Mouse (Mus musculus): ENCODE data around the gene Rad51b. TPM values are rescaled to one million over a fixed set of nuclear protein-coding genes. Genes with fewer than 3 reads are reported as not detected.

The Rad51b gene
- polyA plus RNA-seq, 1 experiment from 2014 or later = 8.9 TPM

DNA sequence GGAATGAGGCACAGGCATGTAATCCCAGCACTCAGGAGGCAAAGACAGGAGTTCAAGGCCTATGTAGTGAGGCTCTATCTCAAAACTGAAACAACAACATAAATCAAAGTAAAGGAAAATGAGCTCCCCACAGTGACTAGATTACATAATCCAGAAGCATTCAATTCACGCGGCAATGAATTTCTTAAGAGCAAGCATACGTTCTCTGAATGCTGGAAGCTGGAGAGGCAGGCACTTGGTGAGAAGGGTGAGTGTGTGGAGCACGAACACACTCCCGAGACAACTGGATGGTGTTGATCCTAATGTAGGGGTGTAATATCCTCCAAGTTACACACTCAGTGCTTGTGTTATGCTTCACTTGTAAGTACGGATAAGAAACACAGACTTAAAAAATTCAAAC is 120.3 kb downstream of the Rad51b start:
- H3K36me3 ChIP-seq (ENCODE audit: insufficient read depth, low read length) = no peaks in the 10 kb centered on the region
- H3K4me1 ChIP-seq (ENCODE audit: insufficient read depth, low read length) = peaks cover 5% of the 10 kb centered on the region; the same call in 1 of the 2 replicates
- ATAC-seq (ENCODE audit: low FRiP score, low TSS enrichment) = no peak
- no peak overlapping the region for H3K9ac ChIP-seq (replicated peaks; ENCODE audit: low read length)
- H3K9me3 ChIP-seq (ENCODE audit: low read length) = no peaks in the 10 kb centered on the region
- H3K27ac ChIP-seq (ENCODE audit: low read length) = no peak overlapping the region
- no peak overlapping the region for H3K4me3 ChIP-seq (ENCODE audit: low read length)
- no peak overlapping the region for H3K4me2 ChIP-seq (replicated peaks; ENCODE audit: low read depth, low read length)
- WGBS = 85% methylated on average over 6 of the region's 6 CpGs
- no peaks in the 10 kb centered on the region for H3K27me3 ChIP-seq (ENCODE audit: insufficient read depth, low read length)

DNA sequence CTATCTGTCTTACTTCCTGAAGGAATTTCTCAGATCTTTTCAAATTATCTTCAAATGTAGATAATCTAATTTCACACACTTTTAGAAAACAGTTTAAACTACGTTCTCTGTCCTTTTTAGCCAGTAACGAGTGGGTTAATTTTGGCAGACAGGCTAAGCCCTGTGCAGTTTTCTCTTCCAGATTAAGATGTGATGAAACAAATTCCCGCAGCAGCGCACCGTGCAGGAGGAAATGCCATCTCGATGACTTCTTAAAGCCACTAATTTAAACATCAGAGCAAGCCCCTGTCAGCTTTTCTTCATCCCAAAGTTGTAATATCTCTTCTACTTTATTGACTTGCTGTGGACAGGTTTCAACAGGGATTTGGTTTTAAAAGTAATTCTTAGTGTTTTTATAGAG is 123.5 kb downstream of the Rad51b start:
- H3K4me2 ChIP-seq (replicated peaks; ENCODE audit: low read depth, low read length) = no peak overlapping the region
- H3K27me3 ChIP-seq (ENCODE audit: insufficient read depth, low read length) = no peaks in the 10 kb centered on the region
- no peak overlapping the region for H3K4me3 ChIP-seq (ENCODE audit: low read length)
- no peak overlapping the region for H3K27ac ChIP-seq (ENCODE audit: low read length)
- H3K4me1 ChIP-seq (ENCODE audit: insufficient read depth, low read length) = no peaks in the 10 kb centered on the region
- ATAC-seq (ENCODE audit: low FRiP score, low TSS enrichment) = no peak
- H3K36me3 ChIP-seq (ENCODE audit: insufficient read depth, low read length) = no peaks in the 10 kb centered on the region
- no peak overlapping the region for H3K9ac ChIP-seq (replicated peaks; ENCODE audit: low read length)
- H3K9me3 ChIP-seq (ENCODE audit: low read length) = no peaks in the 10 kb centered on the region
- WGBS = 37% methylated on average over 6 of the region's 6 CpGs

DNA sequence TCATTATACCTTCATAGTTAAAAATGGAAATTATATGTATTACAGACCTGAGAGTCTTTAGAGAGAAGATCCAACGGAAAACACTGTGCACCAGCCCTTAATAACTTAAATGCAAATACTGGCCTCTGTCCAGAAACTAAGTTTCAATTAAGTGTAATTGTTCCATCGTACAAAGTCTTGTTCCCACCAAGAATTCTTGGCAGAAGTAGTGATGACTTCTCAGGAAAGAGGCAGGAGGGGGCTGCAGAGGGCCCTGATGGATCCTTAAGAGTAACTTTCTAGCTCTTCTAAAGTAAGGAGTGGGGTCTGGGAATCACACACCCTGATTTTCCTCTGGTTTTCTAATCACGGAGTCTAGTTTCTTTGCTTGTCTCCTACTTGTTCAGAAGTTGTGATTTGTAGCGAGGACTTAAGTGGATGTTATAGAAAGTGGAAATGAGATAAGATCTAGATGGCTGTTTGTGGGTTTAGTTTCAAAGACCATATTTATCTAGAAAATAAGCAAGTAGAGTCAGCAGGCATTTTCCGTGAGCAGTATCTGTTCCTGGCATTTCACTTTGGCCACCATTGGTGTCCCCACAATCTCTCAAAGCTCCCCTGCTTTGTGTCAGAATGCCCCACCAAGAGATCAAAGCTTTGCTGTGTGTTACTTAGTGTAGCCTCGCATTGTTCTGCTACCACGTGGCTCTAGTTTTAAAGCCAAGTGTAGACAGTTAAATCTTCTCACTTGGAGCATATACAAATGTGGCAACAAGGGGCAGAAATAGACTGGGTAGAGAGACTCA is 132.6 kb downstream of the Rad51b start:
- Histone ChIP-seq H3K4me1 (ENCODE audit: insufficient read depth, low read length) (peaks cover 12% of the 10 kb centered on the region), H3K4me3 (ENCODE audit: low read length) (no peak overlapping the region), H3K36me3 (ENCODE audit: insufficient read depth, low read length) (no peaks in the 10 kb centered on the region), H3K27ac (ENCODE audit: low read length) (peak overlapping the region; percentile 28; the same call in 1 of the 2 replicates), H3K9ac (replicated peaks; ENCODE audit: low read length) (peak overlapping the region; percentile 29; the same call in 1 of the 2 replicates), H3K4me2 (replicated peaks; ENCODE audit: low read depth, low read length) (no peak overlapping the region), H3K9me3 (ENCODE audit: low read length) (no peaks in the 10 kb centered on the region), H3K27me3 (ENCODE audit: insufficient read depth, low read length) (no peaks in the 10 kb centered on the region)
- 48% methylated on average over 7 of the region's 7 CpGs for WGBS
- no peak for ATAC-seq (ENCODE audit: low FRiP score, low TSS enrichment)

DNA sequence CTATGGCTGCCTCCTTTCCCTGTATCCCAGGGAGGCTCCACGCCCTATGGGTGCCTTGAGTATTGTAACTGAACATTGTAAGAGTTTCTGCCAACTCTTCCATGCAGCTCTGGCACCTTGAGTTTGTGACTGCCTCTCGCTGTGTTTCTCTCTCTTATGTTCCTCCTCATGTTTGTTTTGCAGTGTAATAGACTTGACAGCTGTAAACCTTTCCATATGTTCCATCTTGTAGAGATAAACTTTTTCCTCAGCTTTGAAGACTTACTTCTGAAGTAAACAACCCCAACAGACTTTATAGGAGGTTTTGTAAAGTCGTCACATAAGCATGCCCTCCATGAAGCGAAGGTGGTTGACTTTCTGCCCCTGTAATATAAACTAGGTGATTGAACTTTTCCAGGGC is 134.1 kb downstream of the Rad51b start:
- Histone ChIP-seq H3K27ac (ENCODE audit: low read length) (peak overlapping the region; percentile 46; the same call in 1 of the 2 replicates), H3K27me3 (ENCODE audit: insufficient read depth, low read length) (no peaks in the 10 kb centered on the region), H3K4me1 (ENCODE audit: insufficient read depth, low read length) (peaks cover 12% of the 10 kb centered on the region), H3K4me3 (ENCODE audit: low read length) (no peak overlapping the region), H3K4me2 (replicated peaks; ENCODE audit: low read depth, low read length) (no peak overlapping the region), H3K36me3 (ENCODE audit: insufficient read depth, low read length) (no peaks in the 10 kb centered on the region), H3K9me3 (ENCODE audit: low read length) (no peaks in the 10 kb centered on the region), H3K9ac (replicated peaks; ENCODE audit: low read length) (no peak overlapping the region)
- no peak for ATAC-seq (ENCODE audit: low FRiP score, low TSS enrichment)
- WGBS = 55% methylated on average over 4 of the region's 4 CpGs

DNA sequence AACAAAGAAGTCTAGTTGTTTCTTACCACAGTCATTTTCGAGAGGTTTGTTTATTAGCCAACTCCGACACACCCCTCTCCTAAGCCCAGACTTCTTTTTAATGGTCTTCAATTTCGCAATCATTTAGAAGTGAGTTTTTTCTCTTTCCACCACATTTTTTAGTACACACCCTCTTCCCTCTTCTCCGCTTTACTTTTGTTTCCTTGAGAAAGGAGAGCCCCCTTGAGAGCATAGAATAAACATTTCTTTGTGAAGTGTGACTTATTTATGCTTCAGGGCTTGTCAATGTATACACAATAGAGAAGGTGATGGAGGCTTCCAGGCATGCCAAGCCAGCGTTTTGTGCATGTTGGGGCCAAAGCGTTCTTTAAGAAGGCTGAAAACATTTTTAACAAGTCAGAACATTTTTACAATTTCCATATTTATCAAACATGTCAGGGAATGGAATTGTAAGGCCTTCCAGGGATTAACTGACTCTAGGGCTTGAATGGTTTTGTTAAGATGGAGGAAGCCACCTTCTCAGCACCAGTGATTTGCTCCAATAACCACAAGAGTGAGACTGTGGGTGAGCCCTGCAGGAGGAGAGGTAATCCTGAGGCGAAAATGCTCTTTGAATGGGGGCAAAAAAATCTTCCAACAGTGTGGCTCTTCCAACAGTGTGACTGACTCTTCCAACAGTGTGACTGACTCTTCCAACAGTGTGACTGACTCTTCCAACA is 136.8 kb downstream of the Rad51b start:
- Histone ChIP-seq H3K27ac (ENCODE audit: low read length) (peak overlapping the region; percentile 1; the same call in 1 of the 2 replicates), H3K4me1 (ENCODE audit: insufficient read depth, low read length) (peaks cover 12% of the 10 kb centered on the region), H3K4me3 (ENCODE audit: low read length) (no peak overlapping the region), H3K27me3 (ENCODE audit: insufficient read depth, low read length) (no peaks in the 10 kb centered on the region), H3K9ac (replicated peaks; ENCODE audit: low read length) (no peak overlapping the region), H3K36me3 (ENCODE audit: insufficient read depth, low read length) (no peaks in the 10 kb centered on the region), H3K9me3 (ENCODE audit: low read length) (no peaks in the 10 kb centered on the region), H3K4me2 (replicated peaks; ENCODE audit: low read depth, low read length) (no peak overlapping the region)
- WGBS = 44% methylated on average over 7 of the region's 7 CpGs
- no peak for ATAC-seq (ENCODE audit: low FRiP score, low TSS enrichment)

DNA sequence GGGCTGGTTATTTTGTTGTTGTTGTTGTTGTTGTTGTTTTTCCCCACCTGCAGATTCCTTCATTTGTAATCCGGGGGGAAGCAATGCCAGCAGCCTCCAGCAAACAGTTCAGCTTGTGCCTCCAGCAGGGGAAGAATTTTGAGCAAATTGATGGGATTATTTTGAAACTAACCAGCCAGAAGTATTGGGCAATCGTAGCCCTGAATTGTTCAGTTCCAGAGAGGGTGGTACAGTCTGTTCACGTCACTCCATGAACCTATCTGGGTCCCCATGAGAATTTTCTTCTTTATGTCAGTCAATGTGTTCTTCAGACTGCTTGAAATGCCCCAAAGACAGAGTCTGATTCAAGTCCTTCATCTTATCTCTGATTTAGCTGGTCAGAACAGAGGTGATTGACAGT is 138.4 kb downstream of the Rad51b start:
- Histone ChIP-seq H3K27ac (ENCODE audit: low read length) (no peak overlapping the region), H3K9me3 (ENCODE audit: low read length) (no peaks in the 10 kb centered on the region)
- WGBS = 87% methylated on average over 3 of the region's 3 CpGs

DNA sequence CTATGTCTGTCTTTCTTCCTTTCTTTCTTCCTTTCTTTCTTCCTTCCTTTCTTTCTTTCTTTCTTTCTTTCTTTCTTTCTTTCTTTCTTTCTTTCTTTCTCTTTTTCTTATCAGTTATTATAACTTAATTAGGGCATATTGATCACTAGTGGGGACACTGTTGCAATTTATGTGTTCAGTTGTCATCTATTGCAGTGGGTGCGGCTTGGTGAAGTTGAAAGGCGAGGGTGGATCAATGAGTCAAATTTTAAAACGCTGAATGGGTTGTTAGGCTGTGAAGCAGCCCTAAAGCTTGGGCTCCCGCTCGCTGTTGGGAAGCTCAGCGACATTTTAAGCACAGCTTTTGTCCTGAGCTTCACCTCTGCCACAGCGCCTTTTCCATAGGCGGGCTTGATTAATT is 139.0 kb downstream of the Rad51b start:
- Histone ChIP-seq H3K27ac (ENCODE audit: low read length) (no peak overlapping the region), H3K9me3 (ENCODE audit: low read length) (no peaks in the 10 kb centered on the region), H3K9ac (replicated peaks; ENCODE audit: low read length) (no peak overlapping the region), H3K27me3 (ENCODE audit: insufficient read depth, low read length) (no peaks in the 10 kb centered on the region), H3K4me2 (replicated peaks; ENCODE audit: low read depth, low read length) (no peak overlapping the region), H3K4me1 (ENCODE audit: insufficient read depth, low read length) (peaks cover 12% of the 10 kb centered on the region), H3K4me3 (ENCODE audit: low read length) (no peak overlapping the region), H3K36me3 (ENCODE audit: insufficient read depth, low read length) (no peaks in the 10 kb centered on the region)
- ATAC-seq (ENCODE audit: low FRiP score, low TSS enrichment) = no peak
- WGBS = 77% methylated on average over 8 of the region's 8 CpGs

More for the DNA sequence above, 138.4 kb downstream of the Rad51b start:
- Histone ChIP-seq H3K36me3 (ENCODE audit: insufficient read depth, low read length) (no peaks in the 10 kb centered on the region), H3K4me2 (replicated peaks; ENCODE audit: low read depth, low read length) (no peak overlapping the region), H3K4me3 (ENCODE audit: low read length) (no peak overlapping the region), H3K27me3 (ENCODE audit: insufficient read depth, low read length) (no peaks in the 10 kb centered on the region), H3K9ac (replicated peaks; ENCODE audit: low read length) (no peak overlapping the region), H3K4me1 (ENCODE audit: insufficient read depth, low read length) (peaks cover 12% of the 10 kb centered on the region)
- ATAC-seq (ENCODE audit: low FRiP score, low TSS enrichment) = no peak

DNA sequence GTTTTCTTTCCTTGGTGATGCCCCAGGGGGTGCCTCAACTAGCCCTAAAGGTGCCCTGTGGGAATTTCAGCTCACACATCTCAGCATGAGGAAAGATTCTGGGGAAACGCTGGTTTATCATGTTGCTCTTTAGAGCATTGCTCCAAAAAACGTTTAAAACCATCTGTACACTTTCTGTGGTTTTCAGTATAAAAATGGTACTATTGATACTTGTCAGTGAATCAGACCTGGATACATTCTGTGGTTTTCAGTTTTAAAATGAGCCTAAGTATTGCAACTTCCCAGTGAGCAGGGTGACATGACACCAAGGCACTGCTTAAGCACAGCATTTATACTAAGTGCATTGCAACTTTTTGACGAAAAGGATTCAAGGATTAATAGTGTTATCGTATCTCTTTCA is 139.8 kb downstream of the Rad51b start:
- no peak for ATAC-seq (ENCODE audit: low FRiP score, low TSS enrichment)
- H3K36me3 ChIP-seq (ENCODE audit: insufficient read depth, low read length) = no peaks in the 10 kb centered on the region
- H3K9ac ChIP-seq (replicated peaks; ENCODE audit: low read length) = no peak overlapping the region
- H3K27me3 ChIP-seq (ENCODE audit: insufficient read depth, low read length) = no peaks in the 10 kb centered on the region
- no peak overlapping the region for H3K4me2 ChIP-seq (replicated peaks; ENCODE audit: low read depth, low read length)
- no peak overlapping the region for H3K27ac ChIP-seq (ENCODE audit: low read length)
- no peak overlapping the region for H3K4me3 ChIP-seq (ENCODE audit: low read length)
- 69% methylated on average over 4 of the region's 4 CpGs for WGBS
- peaks cover 12% of the 10 kb centered on the region for H3K4me1 ChIP-seq (ENCODE audit: insufficient read depth, low read length)
- H3K9me3 ChIP-seq (ENCODE audit: low read length) = no peaks in the 10 kb centered on the region

DNA sequence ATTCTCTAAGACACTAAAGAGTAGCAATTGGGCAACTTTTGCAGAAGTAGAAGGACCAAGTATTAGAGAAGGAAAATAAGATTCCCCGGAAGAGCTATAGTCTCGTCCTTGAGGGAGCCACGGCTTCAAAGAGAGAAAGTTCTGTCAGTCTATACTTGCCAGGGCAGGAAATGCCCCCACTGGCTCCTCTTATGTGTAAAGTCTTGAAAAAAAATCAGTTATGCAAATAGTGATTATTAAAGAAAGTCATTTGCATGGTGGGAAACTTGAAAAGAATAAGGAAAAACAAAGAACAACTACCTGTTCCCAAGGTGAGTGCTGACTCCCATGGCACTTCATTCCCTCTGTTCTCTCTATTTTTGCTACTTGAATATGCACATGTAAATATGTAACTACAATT is 140.5 kb downstream of the Rad51b start:
- WGBS = 74% methylated on average over 3 of the region's 3 CpGs
- H3K27me3 ChIP-seq (ENCODE audit: insufficient read depth, low read length) = no peaks in the 10 kb centered on the region
- ATAC-seq (ENCODE audit: low FRiP score, low TSS enrichment) = no peak
- no peaks in the 10 kb centered on the region for H3K36me3 ChIP-seq (ENCODE audit: insufficient read depth, low read length)
- H3K9ac ChIP-seq (replicated peaks; ENCODE audit: low read length) = no peak overlapping the region
- H3K27ac ChIP-seq (ENCODE audit: low read length) = no peak overlapping the region
- peaks cover 12% of the 10 kb centered on the region for H3K4me1 ChIP-seq (ENCODE audit: insufficient read depth, low read length)
- H3K4me2 ChIP-seq (replicated peaks; ENCODE audit: low read depth, low read length) = no peak overlapping the region
- H3K9me3 ChIP-seq (ENCODE audit: low read length) = no peaks in the 10 kb centered on the region
- no peak overlapping the region for H3K4me3 ChIP-seq (ENCODE audit: low read length)

DNA sequence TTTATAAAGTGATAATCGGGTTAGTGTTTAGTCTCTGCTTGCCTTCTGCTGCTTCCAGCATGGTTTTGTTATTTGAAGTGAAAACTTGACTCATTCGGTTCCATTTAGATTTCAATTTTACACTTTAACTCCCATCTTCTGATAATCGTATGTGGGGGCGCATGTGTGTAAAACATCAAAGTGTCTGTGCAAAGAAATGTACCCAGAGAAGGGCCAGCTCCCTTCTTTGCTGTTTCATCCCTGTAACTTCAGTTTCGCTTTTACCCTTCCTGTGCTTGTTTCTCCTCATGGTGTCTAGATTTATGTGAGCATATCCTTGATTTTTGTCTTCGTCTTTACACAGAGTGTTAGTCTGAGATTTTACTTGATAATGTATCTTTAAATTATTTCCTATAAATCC is 142.9 kb downstream of the Rad51b start:
- WGBS = 75% methylated on average over 6 of the region's 6 CpGs
- H3K27me3 ChIP-seq (ENCODE audit: insufficient read depth, low read length) = no peaks in the 10 kb centered on the region
- no peak overlapping the region for H3K9ac ChIP-seq (replicated peaks; ENCODE audit: low read length)
- H3K9me3 ChIP-seq (ENCODE audit: low read length) = no peaks in the 10 kb centered on the region
- H3K4me3 ChIP-seq (ENCODE audit: low read length) = no peak overlapping the region
- H3K4me1 ChIP-seq (ENCODE audit: insufficient read depth, low read length) = 0 out of 2 replicates have a peak, but pooled peaks cover 4% of the 10 kb centered on the region
- peak overlapping the region; percentile 34; the same call in 1 of the 2 replicates for H3K27ac ChIP-seq (ENCODE audit: low read length)
- ATAC-seq (ENCODE audit: low FRiP score, low TSS enrichment) = no peak
- H3K36me3 ChIP-seq (ENCODE audit: insufficient read depth, low read length) = no peaks in the 10 kb centered on the region
- H3K4me2 ChIP-seq (replicated peaks; ENCODE audit: low read depth, low read length) = no peak overlapping the region
